Mouse (Mus musculus) liver, adult 2 months (tissue): ENCODE results near the gene Spire2.

Experiments
- CTCF ChIP-seq: fragments of 200-500 bp; IDR thresholded peaks from 2 replicates; pipeline ENCODE4 v1.5.1; 2011; ENCODE audit warnings: low read depth, low read length, control low read depth
- POLR2A ChIP-seq: fragments of 200-500 bp; IDR thresholded peaks from 2 replicates; pipeline ENCODE4 v1.6.1; 2011; ENCODE audit warnings: low read length, control low read depth; ENCODE audit not compliant: insufficient read depth; ENCODE audit errors: extremely low read depth

- TF ChIP-seq CTCF (no peak), POLR2A (no peak)
Observed at GRCm38 (mm10) chr8:123308738-123309137, 23.8 kb upstream of the Spire2 start.
